Comparison of ENCODE assay signal across 8 mouse cellular contexts in genomic region chr13:54621155-54621932, GRCm38 (mm10). TPM values are rescaled to one million over a fixed set of nuclear protein-coding genes. Genes with fewer than 3 reads are reported as not detected.
DNase-seq lines count a peak whose midpoint lies in the region; ATAC-seq lines count a peak whose summit lies in the region.

Gene Faf2, plus strand, starts transcription at chr13:54621784.

- 0 out of 2 replicates have a peak, but pooled peaks cover 4% of the 10 kb centered on the region for H3K27me3 ChIP-seq in heart, embryonic 13.5 days (replicated peaks)
- H3K27me3 ChIP-seq in liver, embryonic 12.5 days (replicated peaks), result peaks cover 10% of the 10 kb centered on the region
- no peaks in the 10 kb centered on the region for H3K27me3 ChIP-seq in stomach, embryonic 15.5 days (replicated peaks)

- WGBS in heart, embryonic 13.5 days, result 8% methylated on average over 44 of the region's 44 CpGs
- 8% methylated on average over 44 of the region's 44 CpGs for WGBS in liver, embryonic 12.5 days (ENCODE audit: insufficient replicate concordance)
- 10% methylated on average over 44 of the region's 44 CpGs for WGBS in stomach, embryonic 15.5 days

- no peaks in the 10 kb centered on the region for H3K9me3 ChIP-seq in heart, embryonic 13.5 days
- no peaks in the 10 kb centered on the region for H3K9me3 ChIP-seq in liver, embryonic 12.5 days (replicated peaks)
- no peaks in the 10 kb centered on the region for H3K9me3 ChIP-seq in stomach, embryonic 15.5 days

- peak within 1 kb of the TSS; percentile 99 for H3K9ac ChIP-seq in heart, embryonic 13.5 days
- H3K9ac ChIP-seq in liver, embryonic 12.5 days, result peak within 1 kb of the TSS; percentile 94
- peak within 1 kb of the TSS; percentile 96 for H3K9ac ChIP-seq in stomach, embryonic 15.5 days

- H3K27ac ChIP-seq in heart, embryonic 13.5 days (replicated peaks), result peak within 1 kb of the TSS; percentile 83
- peak within 1 kb of the TSS; percentile 82 for H3K27ac ChIP-seq in liver, embryonic 12.5 days
- peak within 1 kb of the TSS; percentile 79 for H3K27ac ChIP-seq in stomach, embryonic 15.5 days

- H3K4me3 ChIP-seq in heart, embryonic 13.5 days, result peak within 1 kb of the TSS; percentile 98
- peak within 1 kb of the TSS; percentile 97 for H3K4me3 ChIP-seq in liver, embryonic 12.5 days
- peak within 1 kb of the TSS; percentile 97 for H3K4me3 ChIP-seq in stomach, embryonic 15.5 days (replicated peaks)

- peak; percentile 99 for ATAC-seq in erythroid progenitor cell, adult 5-6 weeks (replicated peaks; ENCODE audit: low FRiP score, poor library complexity, severe bottlenecking)
- peak; percentile 97 for ATAC-seq in heart, embryonic 13.5 days (ENCODE audit: extremely low read depth, insufficient number of reproducible peaks, low FRiP score, low TSS enrichment)
- peak; percentile 98 for ATAC-seq in liver, embryonic 12.5 days
- ATAC-seq in stomach, embryonic 15.5 days (ENCODE audit: insufficient read depth, low FRiP score, low read depth), result peak; percentile 97

- peak; percentile 97 for DNase-seq in CD4-positive helper T cell, adult 2 months (ENCODE audit: low read depth, low spot score)
- peak; percentile 89 for DNase-seq in brain, embryonic 18.5 days (ENCODE audit: low read depth, low spot score)
- peak; percentile 99 for DNase-seq in kidney, postnatal 10 days
- DNase-seq in natural killer cell, adult 2 months (ENCODE audit: low spot score in 2 of 2), result peak; percentile 97 to 98

- peaks cover 6% of the 10 kb centered on the region; the same call in 1 of the 2 replicates for H3K36me3 ChIP-seq in heart, embryonic 13.5 days
- 0 out of 2 replicates have a peak, but pooled peaks cover 7% of the 10 kb centered on the region for H3K36me3 ChIP-seq in liver, embryonic 12.5 days
- no peaks in the 10 kb centered on the region for H3K36me3 ChIP-seq in stomach, embryonic 15.5 days

- peak within 1 kb of the TSS; percentile 91 for H3K4me2 ChIP-seq in heart, embryonic 13.5 days
- H3K4me2 ChIP-seq in liver, embryonic 12.5 days, result peak within 1 kb of the TSS; percentile 93
- H3K4me2 ChIP-seq in stomach, embryonic 15.5 days, result peak within 1 kb of the TSS; percentile 85

- H3K4me1 ChIP-seq in heart, embryonic 13.5 days, result peaks cover 27% of the 10 kb centered on the region
- peaks cover 33% of the 10 kb centered on the region for H3K4me1 ChIP-seq in liver, embryonic 12.5 days
- peaks cover 15% of the 10 kb centered on the region; the same call in 1 of the 2 replicates for H3K4me1 ChIP-seq in stomach, embryonic 15.5 days

RNA-seq across cellular contexts. Expression of gene Faf2, which starts in this region (rescaled TPM):
- 30.2 and 37.5 TPM in 2 replicates for total RNA-seq in erythroid progenitor cell, adult 5-6 weeks (2015; ENCODE audit: low replicate concordance)
- 27.1 and 41.9 TPM in 2 replicates for total RNA-seq in erythroid progenitor cell, adult 5-6 weeks (2017; ENCODE audit: low replicate concordance)
- 42.6 and 45.5 TPM in 2 replicates for polyA plus RNA-seq in heart, embryonic 13.5 days (2015; fragmentation: Nextera tagmentation; extraction: Ambion mirVana)
- 35.3 and 39.9 TPM in 2 replicates for polyA plus RNA-seq in liver, embryonic 12.5 days (2016; fragmentation: Nextera tagmentation; extraction: Ambion mirVana)
- 69.9 and 75.3 TPM in 2 replicates for polyA plus RNA-seq in stomach, embryonic 15.5 days (2015; fragmentation: Nextera tagmentation; extraction: Ambion mirVana)

Comparison
In these comparisons a context has a peak if more than half of its experiments do, and no peak if none do; other contexts are left out.
1. Peak in every context shown above with its lines: DNase-seq, ATAC-seq, H3K4me3 ChIP-seq and H3K27ac ChIP-seq.